Mouse (Mus musculus) forebrain, embryonic 12.5 days (tissue): Measurements from ENCODE around the gene Tomm40l. TPM values are rescaled to one million over a fixed set of nuclear protein-coding genes. Genes with fewer than 3 reads are reported as not detected.
A peak's percentile ranks its signal among the peaks of the same experiment; 100 is the strongest.

Experiments used
- ATAC-seq: fragments of 200-750 bp; cut with Nextera tagmentation; 2 replicates; pipeline ENCODE4 v1.8.0; 2017; ENCODE audit warnings: moderate TSS enrichment; ENCODE audit not compliant: low FRiP score
- H3K27ac ChIP-seq: fragments of 300-500 bp; sonication (generic); 2 replicates; pipeline ENCODE4 v1.5.1; 2016; ENCODE audit warnings: mild to moderate bottlenecking
- H3K27me3 ChIP-seq: fragments of 300-500 bp; sonication (generic); 2 replicates; pipeline ENCODE4 v1.6.1; 2016; ENCODE audit warnings: mild to moderate bottlenecking
- H3K36me3 ChIP-seq: fragments of 300-500 bp; sonication (generic); replicated peaks from 2 replicates; pipeline ENCODE4 v1.6.1; 2016; ENCODE audit warnings: mild to moderate bottlenecking
- H3K4me1 ChIP-seq: fragments of 300-500 bp; sonication (generic); 2 replicates; pipeline ENCODE4 v1.6.1; 2016
- H3K4me2 ChIP-seq: fragments of 300-500 bp; sonication (generic); 2 replicates; pipeline ENCODE4 v1.6.1; 2016; ENCODE audit warnings: mild to moderate bottlenecking, moderate library complexity
- H3K4me3 ChIP-seq: fragments of 300-500 bp; sonication (generic); replicated peaks from 2 replicates; pipeline ENCODE4 v1.5.1; 2016; ENCODE audit warnings: mild to moderate bottlenecking
- H3K9ac ChIP-seq: fragments of 300-500 bp; sonication (generic); 2 replicates; pipeline ENCODE4 v1.6.1; 2016; ENCODE audit warnings: mild to moderate bottlenecking
- H3K9me3 ChIP-seq: fragments of 300-500 bp; sonication (generic); 2 replicates; pipeline ENCODE4 v1.6.1; 2016
- WGBS: fragments of 180-500 bp; shearing (Covaris S2); methylation state at CpG from one replicate; pipeline ENCODE4 v1.1.7; 2016; 5-methylcytosine and 5-hydroxymethylcytosine counted together
- polyA plus RNA-seq: library from polyadenylated mRNA; unstranded; fragments of >200 nt; fragmentation: Nextera tagmentation; extraction: Ambion mirVana; gene quantifications from 2 replicates; pipeline ENCODE4 v1.2.1, GENCODE M21; 2016

The Tomm40l gene
- polyA plus RNA-seq, 1 experiment from 2014 or later, result 31.6 TPM

- no peak for ATAC-seq
- Histone ChIP-seq H3K9ac (no peak within 1 kb of the TSS), H3K4me2 (no peak within 1 kb of the TSS), H3K27me3 (no peaks in the 10 kb centered on the region), H3K4me1 (peaks cover 6% of the 10 kb centered on the region; the same call in 1 of the 2 replicates), H3K27ac (no peak within 1 kb of the TSS), H3K4me3 (no peak within 1 kb of the TSS), H3K9me3 (no peaks in the 10 kb centered on the region), H3K36me3 (peaks cover 59% of the 10 kb centered on the region)
- 93% methylated on average over 14 of the region's 14 CpGs for WGBS
Measured at GRCm38 (mm10) chr1:171234126-171234525, 11.8 kb upstream of the Tomm40l start, which contains the start of gene Fcer1g. TSS of gene Fcer1g (minus strand) at chr1:171234365.

- Histone ChIP-seq H3K4me2 (no peak overlapping the region), H3K4me1 (peaks cover 6% of the 10 kb centered on the region; the same call in 1 of the 2 replicates), H3K27ac (no peak overlapping the region), H3K4me3 (no peak overlapping the region), H3K9me3 (no peaks in the 10 kb centered on the region), H3K9ac (no peak overlapping the region), H3K27me3 (no peaks in the 10 kb centered on the region), H3K36me3 (peaks cover 48% of the 10 kb centered on the region)
- WGBS, result 92% methylated on average over 12 of the region's 12 CpGs
- no peak for ATAC-seq
Measured at GRCm38 (mm10) chr1:171232800-171233730, 10.8 kb upstream of the Tomm40l start.

DNA sequence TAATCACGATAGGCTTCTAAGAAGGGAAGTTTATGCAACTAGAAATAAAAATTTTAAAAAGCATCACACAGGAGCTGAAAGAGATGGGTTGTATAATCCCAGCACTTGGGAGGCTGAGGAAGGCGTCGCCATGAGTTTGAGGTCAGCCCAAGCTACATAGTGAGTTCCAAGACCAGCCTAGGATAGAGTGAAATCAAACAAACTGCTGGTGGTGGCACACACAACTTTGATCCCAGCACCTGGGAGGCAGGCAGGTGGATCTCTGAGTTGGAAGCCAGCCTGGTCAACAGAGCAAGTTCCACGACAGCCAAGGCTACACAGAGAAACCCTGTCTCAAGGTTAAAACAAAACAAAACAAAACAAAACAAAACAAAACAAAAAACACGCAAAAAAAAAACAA is 10.0 kb upstream of the Tomm40l start:
- Histone ChIP-seq H3K9ac (no peak overlapping the region), H3K4me2 (no peak overlapping the region), H3K9me3 (no peaks in the 10 kb centered on the region), H3K4me1 (peaks cover 6% of the 10 kb centered on the region; the same call in 1 of the 2 replicates), H3K4me3 (no peak overlapping the region), H3K27ac (no peak overlapping the region), H3K27me3 (no peaks in the 10 kb centered on the region), H3K36me3 (peaks cover 41% of the 10 kb centered on the region)
- WGBS, result 84% methylated on average over 5 of the region's 5 CpGs
- ATAC-seq, result no peak

GRCm38 (mm10) chr1:171231844-171232243 is 9.5 kb upstream of the Tomm40l start:
- Histone ChIP-seq H3K4me2 (no peak overlapping the region), H3K9me3 (no peaks in the 10 kb centered on the region), H3K4me1 (peaks cover 6% of the 10 kb centered on the region; the same call in 1 of the 2 replicates), H3K27ac (no peak overlapping the region), H3K36me3 (peaks cover 36% of the 10 kb centered on the region), H3K9ac (no peak overlapping the region), H3K27me3 (no peaks in the 10 kb centered on the region), H3K4me3 (no peak overlapping the region)
- no peak for ATAC-seq
- WGBS, result 72% methylated on average over 4 of the region's 4 CpGs

DNA sequence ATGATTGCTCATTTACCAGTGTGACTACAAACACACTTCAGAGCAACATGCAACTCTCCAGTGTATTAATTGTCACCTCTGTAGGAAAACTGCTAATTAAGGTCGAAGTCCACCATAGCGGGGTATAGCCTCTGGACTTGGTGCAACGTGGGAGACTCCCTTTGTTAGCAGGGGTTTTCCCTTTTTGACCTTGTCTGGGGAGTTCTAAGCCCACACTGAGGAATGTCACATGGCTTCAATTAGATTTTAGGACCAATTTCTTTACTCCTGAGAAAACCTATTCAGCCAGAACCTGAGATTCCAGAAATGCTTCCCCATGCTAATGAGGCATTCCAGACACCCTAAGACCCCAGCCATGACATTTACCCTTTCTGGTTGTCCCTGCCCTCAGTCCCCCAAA is 7.9 kb upstream of the Tomm40l start:
- Histone ChIP-seq H3K36me3 (peaks cover 21% of the 10 kb centered on the region), H3K27me3 (no peaks in the 10 kb centered on the region), H3K4me1 (peaks cover 6% of the 10 kb centered on the region; the same call in 1 of the 2 replicates), H3K4me2 (no peak overlapping the region), H3K4me3 (no peak overlapping the region), H3K9ac (no peak overlapping the region), H3K9me3 (no peaks in the 10 kb centered on the region), H3K27ac (no peak overlapping the region)
- no peak for ATAC-seq
- WGBS, result 29% methylated on average over 3 of the region's 3 CpGs

DNA sequence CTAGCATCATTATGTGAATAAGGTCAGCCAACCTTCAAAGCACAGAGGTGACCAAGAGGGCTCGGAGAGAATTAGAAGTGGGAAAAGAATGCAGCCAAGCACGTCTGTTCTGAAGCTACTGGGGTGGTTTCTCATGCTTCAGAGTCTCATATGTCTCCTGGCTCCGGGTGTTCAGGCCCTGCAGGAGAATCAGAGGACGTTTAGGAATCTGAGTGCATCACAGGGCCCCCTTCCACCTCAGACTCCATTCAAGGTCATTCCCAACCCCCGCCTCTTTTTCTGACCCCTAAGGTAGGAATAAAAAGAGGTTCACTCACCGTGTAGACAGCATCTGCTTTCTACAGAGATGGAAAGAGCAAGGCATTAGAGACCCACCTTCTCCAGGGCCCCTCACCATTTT is 7.4 kb upstream of the Tomm40l start:
- H3K36me3 ChIP-seq, result peaks cover 16% of the 10 kb centered on the region
- no peak overlapping the region for H3K4me3 ChIP-seq
- H3K9ac ChIP-seq, result no peak overlapping the region
- H3K27me3 ChIP-seq, result no peaks in the 10 kb centered on the region
- H3K4me1 ChIP-seq, result peaks cover 6% of the 10 kb centered on the region; the same call in 1 of the 2 replicates
- H3K27ac ChIP-seq, result no peak overlapping the region
- no peak overlapping the region for H3K4me2 ChIP-seq
- WGBS, result 39% methylated on average over 6 of the region's 6 CpGs
- no peaks in the 10 kb centered on the region for H3K9me3 ChIP-seq
- ATAC-seq, result no peak

GRCm38 (mm10) chr1:171227879-171228278 is 5.6 kb upstream of the Tomm40l start:
- H3K27ac ChIP-seq, result no peak overlapping the region
- no peak for ATAC-seq
- 95% methylated on average over 1 of the region's 1 CpGs for WGBS

GRCm38 (mm10) chr1:171226780-171227179 is 4.5 kb upstream of the Tomm40l start:
- peaks cover 9% of the 10 kb centered on the region for H3K4me1 ChIP-seq
- H3K4me2 ChIP-seq, result no peak overlapping the region
- H3K27me3 ChIP-seq, result no peaks in the 10 kb centered on the region
- 38% methylated on average over 4 of the region's 4 CpGs for WGBS
- no peak for ATAC-seq
- H3K27ac ChIP-seq, result no peak overlapping the region
- H3K9ac ChIP-seq, result no peak overlapping the region
- no peaks in the 10 kb centered on the region for H3K36me3 ChIP-seq
- no peak overlapping the region for H3K4me3 ChIP-seq
- H3K9me3 ChIP-seq, result no peaks in the 10 kb centered on the region

More at GRCm38 (mm10) chr1:171227879-171228278, 5.6 kb upstream of the Tomm40l start:
- no peaks in the 10 kb centered on the region for H3K9me3 ChIP-seq
- H3K36me3 ChIP-seq, result no peaks in the 10 kb centered on the region
- no peak overlapping the region for H3K4me3 ChIP-seq
- peaks cover 7% of the 10 kb centered on the region for H3K4me1 ChIP-seq
- H3K9ac ChIP-seq, result no peak overlapping the region
- no peaks in the 10 kb centered on the region for H3K27me3 ChIP-seq
- H3K4me2 ChIP-seq, result no peak overlapping the region

DNA sequence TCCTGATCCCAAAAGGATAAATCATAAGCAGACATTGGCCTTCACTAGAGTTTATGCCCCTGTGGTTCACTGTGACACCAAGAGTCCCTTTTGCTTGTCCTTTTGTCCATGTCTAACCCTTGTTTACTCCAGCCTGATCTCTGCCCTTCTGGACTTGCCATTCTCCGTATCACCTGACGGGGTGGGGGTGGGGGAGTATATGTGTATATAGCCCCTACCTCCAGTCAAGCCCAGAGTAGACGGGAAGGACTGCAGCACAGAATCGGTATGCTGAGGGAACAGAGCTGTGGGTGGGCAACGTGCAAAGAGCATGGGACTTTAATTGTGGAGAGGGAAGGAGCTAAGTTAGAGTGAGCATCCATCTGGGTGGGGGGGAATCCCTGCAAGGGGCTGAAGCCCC is 2.5 kb upstream of the Tomm40l start, which contains the start of gene Apoa2:
Gene Apoa2 (plus strand): TSS at position 198 of the 400 bp plus-strand sequence.
- no peak for ATAC-seq

DNA sequence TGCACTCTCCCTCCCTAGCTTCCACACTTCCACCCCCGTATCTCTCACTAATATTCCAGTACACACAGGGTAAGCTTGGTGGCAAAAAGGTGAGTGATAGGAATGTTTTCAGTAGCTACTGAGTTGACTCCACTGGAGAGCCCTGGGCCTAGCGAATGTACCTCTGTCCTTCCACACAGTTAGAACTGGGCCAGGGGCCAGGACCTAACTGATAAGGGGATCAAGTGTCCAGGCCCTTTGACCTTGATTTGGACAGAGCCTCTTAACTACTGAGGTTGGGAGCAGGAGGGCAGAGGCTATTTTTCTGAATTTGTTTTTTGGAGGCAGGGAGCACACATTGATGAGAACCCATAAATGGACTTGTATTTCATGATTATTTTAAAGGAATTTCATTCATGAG is 1.5 kb upstream of the Tomm40l start:
- Histone ChIP-seq H3K36me3 (peaks cover 14% of the 10 kb centered on the region), H3K27ac (no peak overlapping the region), H3K27me3 (no peaks in the 10 kb centered on the region), H3K4me1 (peaks cover 13% of the 10 kb centered on the region), H3K9ac (no peak overlapping the region), H3K4me2 (no peak overlapping the region), H3K9me3 (no peaks in the 10 kb centered on the region), H3K4me3 (no peak overlapping the region)
- ATAC-seq, result no peak
- WGBS, result 90% methylated on average over 2 of the region's 2 CpGs

More for the DNA sequence above, 2.5 kb upstream of the Tomm40l start, which contains the start of gene Apoa2:
- Histone ChIP-seq H3K27me3 (no peaks in the 10 kb centered on the region), H3K36me3 (peaks cover 6% of the 10 kb centered on the region), H3K27ac (no peak within 1 kb of the TSS), H3K4me2 (no peak within 1 kb of the TSS), H3K4me3 (no peak within 1 kb of the TSS), H3K9me3 (no peaks in the 10 kb centered on the region), H3K9ac (no peak within 1 kb of the TSS), H3K4me1 (peaks cover 18% of the 10 kb centered on the region)
- 82% methylated on average over 5 of the region's 5 CpGs for WGBS

DNA sequence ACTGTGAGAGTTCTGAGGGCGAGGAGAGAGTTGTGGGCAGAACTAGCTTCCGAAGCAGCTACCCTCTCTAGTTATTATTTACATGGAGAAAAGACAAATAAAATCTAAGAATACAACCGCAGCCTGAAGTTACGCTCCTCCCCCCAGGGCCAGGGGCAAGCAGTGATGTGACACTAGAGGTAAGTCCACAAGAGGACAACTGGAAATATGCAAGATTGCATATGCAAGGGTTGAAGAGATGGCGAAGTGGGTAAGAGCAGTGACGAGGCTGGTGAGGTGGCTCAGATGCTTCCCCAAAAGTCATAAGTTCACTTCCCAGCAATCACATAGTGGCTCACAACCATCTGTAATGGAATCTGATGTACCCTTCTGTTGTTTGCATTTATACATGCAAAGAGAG is 854 bp upstream of the Tomm40l start:
- Histone ChIP-seq H3K4me1 (peaks cover 13% of the 10 kb centered on the region), H3K27ac (peak overlapping the region; percentile 85), H3K9ac (peak overlapping the region; percentile 33; the same call in 1 of the 2 replicates), H3K9me3 (no peaks in the 10 kb centered on the region), H3K36me3 (peaks cover 20% of the 10 kb centered on the region), H3K27me3 (no peaks in the 10 kb centered on the region), H3K4me3 (peak overlapping the region; percentile 55), H3K4me2 (peak overlapping the region; percentile 86)
- WGBS, result 82% methylated on average over 6 of the region's 6 CpGs
- ATAC-seq, result no peak

DNA sequence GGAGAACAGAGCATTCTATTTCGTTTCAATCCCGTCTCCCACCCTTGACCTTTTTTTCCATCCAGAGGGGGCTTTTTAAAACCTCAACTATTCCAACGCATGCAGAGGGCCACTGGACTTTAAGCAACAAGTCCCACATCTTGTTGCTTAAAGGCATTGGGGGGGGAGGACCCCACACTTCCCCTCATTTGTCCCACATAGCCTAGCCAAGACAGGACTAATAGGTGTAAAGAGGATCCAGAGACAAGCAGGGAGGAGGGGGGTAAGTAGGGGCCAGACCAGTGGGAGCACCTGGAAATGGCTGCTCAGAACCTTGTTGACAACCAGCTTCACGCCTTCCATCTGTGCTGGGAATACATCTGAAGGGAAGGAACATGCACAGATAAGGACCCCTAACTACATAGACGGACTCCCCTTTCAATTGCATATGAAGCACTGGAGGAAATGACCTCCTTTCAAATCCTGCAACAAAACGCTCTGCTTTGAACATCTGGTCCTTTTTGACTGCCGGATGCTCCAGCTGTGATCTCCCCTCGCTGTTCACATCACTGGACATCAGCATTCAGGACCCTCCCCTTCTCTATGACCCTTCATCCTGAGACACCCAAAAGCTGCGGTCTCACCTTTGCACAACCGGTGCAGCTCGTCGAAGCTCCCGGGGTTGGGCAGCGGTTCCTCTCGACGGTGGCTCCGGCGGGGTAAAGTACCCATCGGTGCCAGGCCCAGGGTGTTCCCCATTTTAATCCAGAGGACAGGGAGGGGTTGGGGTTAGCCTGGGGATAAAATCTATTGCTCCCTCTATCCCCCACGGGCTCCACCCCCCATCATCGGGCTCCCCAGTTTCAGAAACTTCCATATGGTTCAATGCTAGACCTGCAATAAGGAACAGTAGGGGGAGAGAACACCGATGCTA is 777 bp downstream of the Tomm40l start:
- Histone ChIP-seq H3K9me3 (no peaks in the 10 kb centered on the region), H3K9ac (peak overlapping the region; percentile 61), H3K4me2 (peak overlapping the region; percentile 86), H3K4me1 (peaks cover 13% of the 10 kb centered on the region), H3K27me3 (no peaks in the 10 kb centered on the region), H3K27ac (0 out of 2 replicates have a peak overlapping the region, but pooled peaks have one; percentile 26), H3K36me3 (peaks cover 23% of the 10 kb centered on the region), H3K4me3 (peak overlapping the region; percentile 55)
- peak; percentile 34 for ATAC-seq
- 5% methylated on average over 22 of the region's 22 CpGs for WGBS
